ENCODE assay signal across 8 mouse cellular contexts in genomic region chr17:25860832-25861703, GRCm38 (mm10). TPM values are rescaled to one million over a fixed set of nuclear protein-coding genes. Genes with fewer than 3 reads are reported as not detected.
DNase-seq lines count a peak whose midpoint lies in the region; ATAC-seq and TF ChIP-seq lines count a peak whose summit lies in the region.

Wdr90 (minus strand) TSS chr17:25861501.

- peak within 1 kb of the TSS; percentile 63 for H3K4me2 ChIP-seq in forebrain, embryonic 15.5 days (replicated peaks)
- H3K4me2 ChIP-seq in liver, postnatal 0 days (ENCODE audit: low read depth, low read length), result peak within 1 kb of the TSS; percentile 83
- peak within 1 kb of the TSS; percentile 88 for H3K4me2 ChIP-seq in neural tube, embryonic 13.5 days

- H3K4me3 ChIP-seq in ES-E14 (ENCODE audit: insufficient read depth in 1 of 2, low read depth in 1 of 2, low read length in 2 of 2, poor library complexity in 1 of 2, severe bottlenecking in 1 of 2), result peak within 1 kb of the TSS; percentile 69 to 77
- peak within 1 kb of the TSS; percentile 73 for H3K4me3 ChIP-seq in forebrain, embryonic 15.5 days
- peak within 1 kb of the TSS; percentile 57 for H3K4me3 ChIP-seq in liver, postnatal 0 days (ENCODE audit: low read depth, low read length)
- H3K4me3 ChIP-seq in neural tube, embryonic 13.5 days, result peak within 1 kb of the TSS; percentile 68

- H3K9ac ChIP-seq in ES-E14 (ENCODE audit: insufficient read depth, low read depth, low read length, poor library complexity, severe bottlenecking), result peak within 1 kb of the TSS; percentile 87
- peak within 1 kb of the TSS; percentile 95 for H3K9ac ChIP-seq in forebrain, embryonic 15.5 days (replicated peaks)
- H3K9ac ChIP-seq in liver, postnatal 0 days (replicated peaks), result peak within 1 kb of the TSS; percentile 60
- H3K9ac ChIP-seq in neural tube, embryonic 13.5 days, result peak within 1 kb of the TSS; percentile 83

- no peak for TF ChIP-seq EP300 in liver, postnatal 0 days (IDR thresholded peaks at IDR 0.05; ENCODE audit: low read depth)

- DNase-seq in ES-E14 (ENCODE audit: low read depth, low spot score), result no peak
- DNase-seq in cerebellum, adult 11-12 months, result peak; percentile 91
- peak; percentile 89 to 92 for DNase-seq in heart, postnatal 14 days
- DNase-seq in layer of hippocampus, adult 11-12 months (ENCODE audit: low spot score), result peak; percentile 93
- peak; percentile 90 for DNase-seq in liver, postnatal 0 days
- DNase-seq in telencephalon, adult 2 months (ENCODE audit: low read depth, low spot score), result peak; percentile 96

- WGBS in forebrain, embryonic 15.5 days, result 3% methylated on average over 65 of the region's 65 CpGs
- WGBS in liver, postnatal 0 days (ENCODE audit: insufficient replicate concordance), result 4% methylated on average over 59 of the region's 65 CpGs
- WGBS in neural tube, embryonic 13.5 days, result 4% methylated on average over 65 of the region's 65 CpGs

- H3K4me1 ChIP-seq in ES-E14 (ENCODE audit: control insufficient read depth in 2 of 2, insufficient read depth in 2 of 2, low read length in 2 of 2, poor library complexity in 1 of 2), result peaks cover 0 to 3% of the 10 kb centered on the region in 2 experiments; a peak in 1 of 4 replicates
- H3K4me1 ChIP-seq in forebrain, embryonic 15.5 days, result peaks cover 25% of the 10 kb centered on the region
- peaks cover 15% of the 10 kb centered on the region for H3K4me1 ChIP-seq in liver, postnatal 0 days (ENCODE audit: insufficient read depth)
- H3K4me1 ChIP-seq in neural tube, embryonic 13.5 days (replicated peaks), result peaks cover 19% of the 10 kb centered on the region

- peak; percentile 97 for ATAC-seq in forebrain, embryonic 15.5 days (replicated peaks)
- peak; percentile 88 for ATAC-seq in liver, postnatal 0 days
- peak; percentile 94 for ATAC-seq in neural tube, embryonic 13.5 days (ENCODE audit: low read depth)

- H3K27ac ChIP-seq in ES-E14 (ENCODE audit: insufficient read depth, low read depth, low read length, poor library complexity, severe bottlenecking), result no peak within 1 kb of the TSS
- H3K27ac ChIP-seq in forebrain, embryonic 15.5 days (replicated peaks), result peak within 1 kb of the TSS; percentile 88
- H3K27ac ChIP-seq in liver, postnatal 0 days (ENCODE audit: low read depth), result peak within 1 kb of the TSS; percentile 73
- peak within 1 kb of the TSS; percentile 90 for H3K27ac ChIP-seq in neural tube, embryonic 13.5 days (replicated peaks)

- in situ Hi-C loops in ES-E14 (cut with MboI; ENCODE audit: low sequenced_read_pairs in 2 of 2, unreplicated experiment in 2 of 2), result no loop called here

- no peaks in the 10 kb centered on the region for H3K9me3 ChIP-seq in ES-E14 (ENCODE audit: control insufficient read depth, insufficient read depth, low read depth, low read length)
- no peaks in the 10 kb centered on the region for H3K9me3 ChIP-seq in forebrain, embryonic 15.5 days
- H3K9me3 ChIP-seq in liver, postnatal 0 days (ENCODE audit: low read length), result no peaks in the 10 kb centered on the region
- H3K9me3 ChIP-seq in neural tube, embryonic 13.5 days, result no peaks in the 10 kb centered on the region

- H3K27me3 ChIP-seq in forebrain, embryonic 15.5 days, result no peaks in the 10 kb centered on the region
- H3K27me3 ChIP-seq in liver, postnatal 0 days (ENCODE audit: insufficient read depth, low read length), result no peaks in the 10 kb centered on the region
- H3K27me3 ChIP-seq in neural tube, embryonic 13.5 days, result no peaks in the 10 kb centered on the region

- TF ChIP-seq CTCF in liver, postnatal 0 days (IDR thresholded peaks at IDR 0.05; ENCODE audit: low read depth), result peak; percentile 49

- intact Hi-C loops in heart, postnatal 14 days (cut with DNase I), result no loop called here

- H3K36me3 ChIP-seq in ES-E14 (ENCODE audit: control insufficient read depth, insufficient read depth, low read length, poor library complexity, severe bottlenecking), result peaks cover 2% of the 10 kb centered on the region; the same call in 1 of the 2 replicates
- H3K36me3 ChIP-seq in forebrain, embryonic 15.5 days, result no peaks in the 10 kb centered on the region
- peaks cover 4% of the 10 kb centered on the region; the same call in 1 of the 2 replicates for H3K36me3 ChIP-seq in liver, postnatal 0 days (replicated peaks; ENCODE audit: insufficient read depth, low read length)
- no peaks in the 10 kb centered on the region for H3K36me3 ChIP-seq in neural tube, embryonic 13.5 days

TF ChIP-seq in ES-E14, 5 proteins besides CTCF, POLR2A, EP300 and RAD21:
- TF ChIP-seq MAFK (IDR thresholded peaks at IDR 0.05; ENCODE audit: insufficient read depth, low read depth, low read length) (no peak), ZC3H11A (IDR thresholded peaks at IDR 0.05; ENCODE audit: borderline replicate concordance, low read depth, low read length) (no peak), ZNF384 (IDR thresholded peaks at IDR 0.05; ENCODE audit: low read depth, low read length) (no peak), HCFC1 (IDR thresholded peaks at IDR 0.05; ENCODE audit: borderline replicate concordance, insufficient read depth, low read length) (no peak; the same call in 1 of the 2 replicates), CHD2 (IDR thresholded peaks at IDR 0.05; ENCODE audit: low read depth, low read length) (no peak)

RNA-seq across cellular contexts. Expression of gene Wdr90, which starts in this region (rescaled TPM):
- total RNA-seq in ES-E14 (2012; rRNA removed), result 24.7 and 50.5 TPM in 2 replicates
- 18.8 and 24.8 TPM in 2 replicates for polyA plus RNA-seq in forebrain, embryonic 15.5 days (2015; fragmentation: Nextera tagmentation; extraction: Ambion mirVana)
- 1 to 10 TPM; 5.2 to 5.7 TPM for total RNA-seq in heart, postnatal 14 days (2021)
- polyA plus RNA-seq in liver, postnatal 0 days (2015; fragmentation: Nextera tagmentation; extraction: Ambion mirVana), result 2.7 and 3.4 TPM in 2 replicates
- 14.1 and 15.6 TPM in 2 replicates for polyA plus RNA-seq in neural tube, embryonic 13.5 days (2015; fragmentation: Nextera tagmentation; extraction: Ambion mirVana)
